Mouse (Mus musculus) urinary bladder, postnatal 25 days (tissue): ENCODE measurements around the gene Rhbdl1.

Experiments
- DNase-seq: peaks from one replicate; pipeline ENCODE4 v3.0.0; 2022; ENCODE audit warnings: low spot score

The Rhbdl1 gene

DNA sequence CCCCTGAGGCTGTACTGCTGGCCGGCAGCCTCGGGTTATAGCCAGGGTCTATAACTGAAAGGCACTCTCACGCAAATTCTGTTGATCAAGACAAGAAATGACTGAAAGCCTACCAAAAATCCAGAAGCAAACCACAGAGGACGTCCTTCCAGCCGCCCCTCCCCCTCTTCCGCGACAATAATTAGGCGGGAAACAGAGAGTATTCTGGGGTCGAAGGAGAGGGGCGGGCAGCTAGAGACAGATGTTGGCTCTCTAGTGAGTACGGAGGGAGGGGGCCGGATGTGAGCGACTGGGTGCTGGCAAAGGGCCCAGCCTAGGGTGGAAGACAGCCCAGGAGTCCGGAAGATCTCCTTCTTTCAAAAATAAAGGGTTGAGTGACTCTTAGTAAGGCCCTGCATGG is 44.5 kb downstream of the Rhbdl1 start, which contains the start of gene Fam173a:
Gene Fam173a, minus strand, starts transcription at position 287 of the 400 bp plus-strand sequence.
- peak; percentile 55 for DNase-seq

DNA sequence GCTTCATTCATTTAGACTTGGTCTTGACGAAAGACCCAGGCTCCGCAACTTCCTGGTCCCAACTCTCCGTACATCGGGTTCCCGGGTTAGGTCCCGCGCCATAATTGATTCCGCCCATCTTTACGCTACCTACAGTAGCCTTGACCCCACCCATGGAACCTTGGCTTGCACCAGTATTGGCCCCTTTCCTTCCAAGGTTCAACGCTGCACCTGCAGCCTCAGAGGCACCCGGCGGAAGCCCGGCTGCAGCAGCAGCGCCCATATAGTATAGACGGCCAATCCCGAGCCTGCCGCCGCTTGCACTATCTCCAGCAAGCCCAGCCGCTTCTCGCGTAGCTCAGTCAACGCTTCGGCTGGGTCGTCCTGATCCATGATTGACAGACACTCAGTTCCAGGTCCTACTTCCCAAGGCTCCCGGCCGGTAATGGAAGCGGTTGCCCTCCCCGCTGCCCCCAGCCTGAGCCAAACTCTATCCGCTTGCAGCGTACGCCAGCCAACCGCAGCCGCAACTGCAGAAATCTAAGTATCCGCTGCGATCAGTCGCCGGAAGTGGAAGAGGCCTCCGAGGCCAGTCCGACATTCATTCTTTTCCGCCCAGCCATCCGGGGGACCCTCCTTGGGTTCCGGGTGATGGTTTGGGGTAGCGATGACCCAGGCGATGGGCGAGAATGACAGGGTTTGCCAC is 45.1 kb downstream of the Rhbdl1 start:
- DNase-seq, result peak; percentile 86

GRCm38 (mm10) chr17:25791320-25791842 is 45.7 kb downstream of the Rhbdl1 start:
- DNase-seq, result no peak

DNA sequence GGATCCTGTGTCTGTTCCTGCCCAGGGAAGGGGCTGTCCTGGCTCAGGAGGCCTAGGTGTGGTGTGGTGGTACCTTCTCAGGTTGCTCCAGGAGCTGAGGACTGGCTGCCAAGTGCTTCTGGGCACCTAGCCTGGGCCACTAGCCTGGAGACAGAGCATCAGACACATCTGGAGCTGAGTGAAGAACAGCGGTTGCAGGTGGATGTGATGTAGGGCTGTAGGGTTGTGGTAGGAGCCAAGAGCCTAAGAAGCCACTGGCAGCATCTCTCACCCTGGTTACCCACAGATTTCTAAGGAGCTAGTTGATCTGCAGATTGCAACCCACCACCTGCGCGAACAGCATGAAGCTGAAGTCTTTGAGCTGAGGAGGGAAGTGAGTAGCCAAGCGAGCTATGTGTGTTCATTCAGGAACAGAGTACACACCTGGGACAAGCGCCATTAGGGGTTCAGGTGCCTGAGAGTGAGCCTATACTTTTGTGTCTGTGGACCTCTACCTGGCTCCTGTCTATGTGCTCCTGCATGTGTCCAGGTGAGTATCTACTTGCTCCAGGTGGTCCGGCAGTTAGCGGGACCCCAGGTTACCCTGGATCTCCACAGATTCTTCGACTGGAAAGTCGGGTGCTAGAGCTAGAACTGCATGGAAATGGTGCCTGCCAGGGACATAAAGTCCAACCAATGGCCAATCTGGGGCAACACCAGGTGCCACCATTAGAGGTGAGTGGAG is 50.2 kb downstream of the Rhbdl1 start:
- no peak for DNase-seq

GRCm38 (mm10) chr17:25786280-25786679 is 50.8 kb downstream of the Rhbdl1 start, which contains the start of gene Ccdc78:
Gene Ccdc78, plus strand, starts transcription at chr17:25786580.
- no peak for DNase-seq

- peak; percentile 94 for DNase-seq
Observed at GRCm38 (mm10) chr17:25785281-25785745, 51.8 kb downstream of the Rhbdl1 start, which contains the start of gene Haghl. Gene Haghl, minus strand, starts transcription at chr17:25785673.
